Mouse (Mus musculus): ENCODE results near the gene Acsf2. TPM values are rescaled to one million over a fixed set of nuclear protein-coding genes. Genes with fewer than 3 reads are reported as not detected.

The Acsf2 gene
- total and polyA plus RNA-seq, 3 experiments, result 2.8 to 13.1 TPM; not detected in 1

GRCm38 (mm10) chr11:94600447-94600846 is 1.2 kb downstream of the Acsf2 start:
- no peak for DNase-seq (ENCODE audit: low read depth, low spot score)
- no peak overlapping the region for H3K4me3 ChIP-seq (ENCODE audit: control insufficient read depth in 1 of 2, insufficient read depth in 1 of 2, low read depth in 2 of 2, low read length in 2 of 2)
- H3K9ac ChIP-seq (ENCODE audit: control insufficient read depth, low read depth, low read length, poor library complexity, severe bottlenecking), result no peak overlapping the region
- H3K36me3 ChIP-seq (ENCODE audit: control insufficient read depth in 1 of 2, insufficient read depth in 2 of 2, low read length in 2 of 2), result peaks cover 0 to 9% of the 10 kb centered on the region in 2 experiments; a peak in 2 of 4 replicates
- no peak overlapping the region for H3K27ac ChIP-seq (ENCODE audit: control insufficient read depth, low read depth, low read length)
- H3K4me1 ChIP-seq (ENCODE audit: control insufficient read depth in 1 of 2, insufficient read depth in 2 of 2, low read length in 2 of 2), result peaks cover 3 to 19% of the 10 kb centered on the region in 2 experiments; a peak in 3 of 4 replicates
- no peaks in the 10 kb centered on the region for H3K27me3 ChIP-seq (ENCODE audit: control insufficient read depth in 1 of 2, insufficient read depth in 2 of 2, low read length in 2 of 2)
- no peaks in the 10 kb centered on the region; the same call in 1 of the 2 replicates for H3K79me2 ChIP-seq (ENCODE audit: control insufficient read depth, insufficient read depth, low read length, poor library complexity)
- no peaks in the 10 kb centered on the region for H3K9me3 ChIP-seq (replicated peaks; ENCODE audit: insufficient read depth, low read length)
- no peak for TF ChIP-seq MAX (IDR thresholded peaks at IDR 0.05; ENCODE audit: low read length)
- no peak for TF ChIP-seq TCF12 (IDR thresholded peaks at IDR 0.05; ENCODE audit: low read depth, low read length)
- TF ChIP-seq SMC3 (IDR thresholded peaks at IDR 0.05; ENCODE audit: low read depth, low read length), result no peak
- TF ChIP-seq CHD1 (IDR thresholded peaks at IDR 0.05; ENCODE audit: low read depth, low read length), result no peak
- no peak for TF ChIP-seq HCFC1 (IDR thresholded peaks at IDR 0.05; ENCODE audit: low read depth, low read length)
- TF ChIP-seq MYB (IDR thresholded peaks at IDR 0.05; ENCODE audit: low read depth, low read length), result no peak
- no peak for TF ChIP-seq ELF1 (IDR thresholded peaks at IDR 0.05; ENCODE audit: low read depth, low read length)

GRCm38 (mm10) chr11:94598437-94599120 is 3.1 kb downstream of the Acsf2 start:
- no peak for TF ChIP-seq POLR2AphosphoS5 (IDR thresholded peaks at IDR 0.05; ENCODE audit: borderline replicate concordance, low read depth, low read length)
- no peak for TF ChIP-seq USF2 (IDR thresholded peaks at IDR 0.05; ENCODE audit: borderline replicate concordance in 1 of 2, insufficient read depth in 1 of 2, low read depth in 1 of 2, low read length in 2 of 2)
- TF ChIP-seq ZKSCAN1 (IDR thresholded peaks at IDR 0.05; ENCODE audit: low read depth, low read length), result no peak
- no peak for TF ChIP-seq GATA1 (IDR thresholded peaks at IDR 0.05; ENCODE audit: low read depth, low read length)
- TF ChIP-seq GABPA (IDR thresholded peaks at IDR 0.05; ENCODE audit: low read depth, low read length), result no peak
- TF ChIP-seq KAT2A (conservative IDR thresholded peaks at IDR 0.05; ENCODE audit: low read depth, low read length), result no peak
- TF ChIP-seq CHD1 (IDR thresholded peaks at IDR 0.05; ENCODE audit: low read depth, low read length), result no peak
- TF ChIP-seq TBP (IDR thresholded peaks at IDR 0.05; ENCODE audit: low read depth, low read length), result no peak
- no peak for TF ChIP-seq SIN3A (IDR thresholded peaks at IDR 0.05; ENCODE audit: low read length)
- TF ChIP-seq ELF1 (IDR thresholded peaks at IDR 0.05; ENCODE audit: low read depth, low read length), result no peak
- no peak for TF ChIP-seq BHLHE40 (IDR thresholded peaks at IDR 0.05; ENCODE audit: borderline replicate concordance, low read depth, low read length)
- TF ChIP-seq RAD21 (IDR thresholded peaks at IDR 0.05; ENCODE audit: low read depth, low read length), result no peak
- TF ChIP-seq JUND (IDR thresholded peaks at IDR 0.05; ENCODE audit: low read depth, low read length), result no peak
- TF ChIP-seq ZC3H11A (IDR thresholded peaks at IDR 0.05; ENCODE audit: low read depth, low read length), result no peak
- Histone ChIP-seq H3K79me2 (ENCODE audit: control insufficient read depth, insufficient read depth, low read length, poor library complexity) (no peaks in the 10 kb centered on the region; the same call in 1 of the 2 replicates), H3K4me1 (ENCODE audit: control insufficient read depth in 1 of 2, insufficient read depth in 2 of 2, low read length in 2 of 2) (peaks cover 3 to 19% of the 10 kb centered on the region in 2 experiments; a peak in 3 of 4 replicates), H3K27me3 (ENCODE audit: control insufficient read depth in 1 of 2, insufficient read depth in 2 of 2, low read length in 2 of 2) (no peaks in the 10 kb centered on the region), H3K9ac (ENCODE audit: control insufficient read depth, low read depth, low read length, poor library complexity, severe bottlenecking) (no peak overlapping the region), H3K27ac (ENCODE audit: control insufficient read depth, low read depth, low read length) (no peak overlapping the region), H3K4me3 (ENCODE audit: control insufficient read depth in 1 of 2, insufficient read depth in 1 of 2, low read depth in 2 of 2, low read length in 2 of 2) (no peak overlapping the region), H3K36me3 (ENCODE audit: control insufficient read depth in 1 of 2, insufficient read depth in 2 of 2, low read length in 2 of 2) (peaks cover 0 to 9% of the 10 kb centered on the region in 2 experiments; a peak in 2 of 4 replicates), H3K9me3 (replicated peaks; ENCODE audit: insufficient read depth, low read length) (no peaks in the 10 kb centered on the region)
- no peak for DNase-seq (ENCODE audit: low read depth, low spot score)
